Mouse (Mus musculus) gonadal fat pad, adult 2 months (tissue): ENCODE measurements around the gene D130043K22Rik. TPM values are rescaled to one million over a fixed set of nuclear protein-coding genes. Genes with fewer than 3 reads are reported as not detected.

Experiments used
- DNase-seq: peaks from one replicate; pipeline ENCODE4 v3.0.0-alpha.2; 2012; ENCODE audit warnings: low read depth
- polyA plus RNA-seq: library from polyadenylated mRNA; depleted of rRNA; stranded (reverse); fragments of >200 nt; gene quantifications from 2 replicates; pipeline ENCODE4 v1.2.3, GENCODE M21; 2012

D130043K22Rik gene
- polyA plus RNA-seq, 1 experiment, result 0.08 TPM

DNA sequence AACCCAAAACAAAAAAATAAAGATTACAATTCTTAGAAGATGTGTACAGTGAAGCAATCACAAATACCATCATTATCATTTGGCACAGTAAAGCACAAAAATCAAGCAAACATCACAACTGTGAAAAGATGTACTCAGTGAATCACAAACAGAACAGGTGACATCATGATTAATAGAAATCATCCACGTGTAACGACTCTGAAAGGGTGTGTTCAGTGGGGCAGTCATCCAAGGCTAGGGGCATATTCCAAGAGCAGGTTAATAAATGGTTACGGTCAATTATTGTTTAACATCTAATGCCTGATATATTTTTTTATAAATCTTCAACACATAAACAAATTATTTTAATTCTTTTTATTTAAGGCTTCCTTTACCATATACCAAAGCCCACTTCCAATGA is 47.6 kb downstream of the D130043K22Rik start:
- DNase-seq, result no peak

DNA sequence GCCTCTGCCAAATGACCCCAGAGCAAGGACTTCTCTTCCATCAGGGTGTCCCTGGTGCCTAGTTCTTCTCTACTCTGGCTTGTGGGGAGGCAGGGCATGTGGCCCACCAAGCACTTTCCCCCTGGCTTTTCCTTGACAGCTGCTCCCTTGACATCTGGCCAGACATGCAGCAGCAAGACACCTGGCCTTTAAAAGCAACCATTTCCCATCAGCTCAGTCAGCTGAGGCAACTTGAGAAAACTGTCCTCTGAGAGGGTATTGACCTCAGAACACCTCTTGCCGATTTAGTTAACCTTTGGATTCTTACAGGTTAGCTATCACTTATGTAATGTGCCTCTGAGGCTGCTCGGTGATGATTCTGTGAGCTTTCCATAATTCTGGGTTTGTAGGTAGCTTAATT is 48.9 kb downstream of the D130043K22Rik start:
- DNase-seq, result no peak

DNA sequence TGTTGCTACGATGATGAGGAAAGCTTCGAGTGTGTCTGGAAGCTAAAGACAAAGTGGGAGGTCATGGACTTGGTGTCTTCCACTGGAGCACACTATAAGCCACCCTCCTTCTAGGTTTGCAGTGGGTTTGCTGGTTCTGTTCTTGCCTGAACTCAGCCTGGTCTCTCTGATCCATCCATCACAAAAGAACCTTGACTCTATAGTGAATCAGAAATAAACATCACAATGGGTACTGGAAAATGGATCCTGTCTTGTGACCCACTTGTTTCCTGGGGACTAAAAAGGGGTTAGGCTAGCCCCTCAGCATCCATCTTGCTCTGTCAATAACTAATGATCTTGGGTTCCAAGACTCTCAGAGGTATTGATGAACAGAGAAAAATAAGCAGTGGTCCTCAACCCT is 57.0 kb downstream of the D130043K22Rik start:
- no peak for DNase-seq

DNA sequence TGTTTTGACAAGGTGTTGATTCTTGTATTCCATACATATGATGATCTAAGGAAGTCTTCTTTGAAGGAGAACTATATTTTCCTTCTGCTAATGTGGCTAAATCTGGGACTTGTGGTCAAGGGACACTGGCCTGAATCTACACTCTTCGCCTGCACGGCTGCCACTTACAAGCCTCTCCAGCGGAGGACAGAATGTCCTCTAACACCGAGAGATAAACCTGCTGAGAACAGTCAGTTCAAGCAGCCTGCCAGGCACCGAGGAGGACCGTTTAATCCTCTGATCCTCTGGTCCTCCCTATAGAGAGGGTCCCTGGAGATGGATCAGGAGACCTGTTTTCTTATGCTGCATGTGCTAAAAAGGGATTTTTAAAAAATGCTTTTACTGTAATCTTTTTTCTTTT is 58.5 kb downstream of the D130043K22Rik start:
- DNase-seq, result no peak

DNA sequence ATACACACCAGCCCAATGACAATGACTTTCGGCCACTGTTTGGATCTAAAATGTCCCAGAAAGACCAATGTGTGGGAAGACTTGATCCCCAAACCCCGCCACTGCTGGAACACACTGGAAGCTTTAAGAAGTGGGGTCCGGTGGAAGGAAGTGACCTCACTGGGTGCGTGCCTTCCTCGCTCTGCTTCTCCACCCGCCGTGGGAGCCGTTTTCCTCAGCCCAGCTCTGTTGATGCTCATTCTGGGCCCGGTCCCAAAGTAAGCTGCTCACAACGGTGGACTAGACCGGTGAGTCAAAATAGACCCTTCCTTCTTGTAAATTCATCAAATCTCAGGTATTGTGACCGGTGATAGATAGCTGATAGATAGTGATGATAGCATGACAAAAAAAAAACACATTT is 60.5 kb downstream of the D130043K22Rik start:
- DNase-seq, result no peak

DNA sequence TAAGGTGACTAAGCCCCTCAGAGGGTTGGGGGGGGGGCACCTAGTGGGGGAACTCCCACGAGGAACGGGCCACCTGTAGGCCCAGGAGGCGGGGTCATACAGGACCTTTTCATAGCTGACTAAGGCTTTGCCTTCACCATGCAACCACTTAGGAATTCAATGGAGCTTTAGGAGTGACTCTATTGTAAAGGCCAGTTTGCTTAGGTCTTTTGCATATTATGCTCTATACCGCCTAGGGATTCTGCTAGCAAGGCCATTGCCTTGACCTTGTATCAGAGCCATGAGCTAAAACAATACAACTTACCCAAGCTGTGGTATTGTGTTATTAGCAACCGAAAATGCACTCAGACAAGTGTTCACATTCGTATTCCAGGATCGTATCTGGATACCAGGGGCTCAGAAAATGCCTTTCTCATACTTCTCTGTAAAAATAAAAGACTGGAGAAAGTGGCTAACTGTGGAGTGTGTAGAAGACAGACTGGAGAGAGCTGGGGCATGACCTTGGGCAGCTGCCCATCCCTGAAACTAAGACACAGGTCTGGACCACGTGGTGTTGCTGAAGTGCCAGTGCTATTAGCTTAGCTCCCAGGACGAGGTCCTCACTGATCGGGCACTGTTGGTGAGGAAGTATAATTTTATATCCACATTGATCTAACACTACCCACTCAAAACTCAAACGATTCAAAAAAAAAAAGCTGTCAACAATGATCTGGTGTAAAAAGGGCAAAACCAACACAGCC is 62.1 kb downstream of the D130043K22Rik start:
- DNase-seq, result no peak

DNA sequence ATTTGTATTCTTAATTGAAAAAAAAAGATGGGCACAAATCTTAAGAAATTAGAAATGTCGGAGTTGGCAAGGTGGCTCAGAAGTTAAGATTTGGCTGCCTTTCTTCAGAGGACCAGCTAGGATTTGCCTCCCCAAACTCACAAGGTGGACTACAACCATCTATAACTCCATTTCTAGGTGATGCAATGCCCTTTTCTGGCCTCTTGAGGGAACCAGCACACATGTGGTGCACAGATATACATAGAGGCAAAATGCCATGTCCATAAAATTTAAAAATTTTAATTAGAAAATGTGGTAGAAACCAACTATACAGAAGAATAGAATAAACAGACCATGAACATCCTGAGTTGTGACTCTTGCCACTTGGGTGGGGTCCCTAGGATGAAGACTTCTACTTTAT is 64.2 kb downstream of the D130043K22Rik start:
- no peak for DNase-seq

DNA sequence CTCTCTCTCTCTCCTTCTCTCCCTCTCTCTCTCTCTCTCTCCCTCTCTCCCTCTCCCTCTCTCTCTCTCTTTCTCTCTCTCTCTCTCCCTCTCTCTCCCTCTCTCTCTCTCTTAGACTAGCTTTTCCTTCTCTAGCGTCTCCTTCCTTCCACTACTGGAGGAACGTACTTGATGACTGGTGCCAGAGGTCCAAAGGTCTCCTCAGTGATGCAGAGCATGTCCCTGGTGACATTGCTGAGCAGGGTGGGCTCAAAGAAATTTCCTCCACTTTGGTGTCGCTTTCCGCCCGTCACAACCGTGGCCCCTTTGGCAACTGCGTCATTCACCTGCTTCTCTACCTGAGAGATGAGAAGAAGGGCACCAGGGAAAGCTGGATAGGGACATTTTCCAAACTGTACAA is 68.6 kb downstream of the D130043K22Rik start:
- no peak for DNase-seq

DNA sequence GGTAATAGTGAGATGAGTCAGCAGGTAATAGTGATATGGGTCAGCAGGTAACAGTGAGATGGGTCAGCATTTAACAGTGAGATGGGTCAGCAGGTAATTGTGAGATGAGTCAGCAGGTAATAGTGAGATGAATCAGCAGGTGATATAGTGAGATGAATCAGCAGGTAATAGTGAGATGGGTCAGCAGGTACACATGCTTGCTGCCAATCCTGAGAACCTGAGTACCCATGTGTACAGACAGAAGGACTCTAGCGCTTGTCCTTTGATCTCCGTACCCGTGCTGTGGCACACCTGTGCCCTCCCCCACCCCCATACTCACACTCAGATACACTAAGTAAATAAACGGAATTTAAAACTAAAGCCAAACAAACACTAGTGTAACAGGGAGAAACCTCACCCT is 70.0 kb downstream of the D130043K22Rik start:
- DNase-seq, result no peak

DNA sequence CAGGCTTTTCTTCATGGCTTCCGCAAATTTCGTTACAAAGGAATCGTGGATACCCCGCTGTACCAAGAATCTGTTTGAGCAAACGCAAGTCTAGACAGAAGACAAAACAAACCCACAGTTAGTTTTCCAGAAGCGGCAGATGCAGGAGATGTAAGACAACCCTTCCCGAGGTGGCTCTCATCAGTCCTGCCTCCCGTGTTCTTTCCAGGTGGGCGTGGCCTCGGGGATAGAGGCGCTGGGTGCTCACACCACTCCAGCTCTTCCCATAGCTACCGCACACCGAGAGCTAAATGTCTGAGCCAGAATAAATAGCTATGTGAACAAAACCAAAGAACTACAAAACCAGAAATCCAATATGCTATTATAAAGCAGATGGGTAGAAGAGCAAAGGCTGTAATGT is 70.9 kb downstream of the D130043K22Rik start:
- DNase-seq, result no peak

DNA sequence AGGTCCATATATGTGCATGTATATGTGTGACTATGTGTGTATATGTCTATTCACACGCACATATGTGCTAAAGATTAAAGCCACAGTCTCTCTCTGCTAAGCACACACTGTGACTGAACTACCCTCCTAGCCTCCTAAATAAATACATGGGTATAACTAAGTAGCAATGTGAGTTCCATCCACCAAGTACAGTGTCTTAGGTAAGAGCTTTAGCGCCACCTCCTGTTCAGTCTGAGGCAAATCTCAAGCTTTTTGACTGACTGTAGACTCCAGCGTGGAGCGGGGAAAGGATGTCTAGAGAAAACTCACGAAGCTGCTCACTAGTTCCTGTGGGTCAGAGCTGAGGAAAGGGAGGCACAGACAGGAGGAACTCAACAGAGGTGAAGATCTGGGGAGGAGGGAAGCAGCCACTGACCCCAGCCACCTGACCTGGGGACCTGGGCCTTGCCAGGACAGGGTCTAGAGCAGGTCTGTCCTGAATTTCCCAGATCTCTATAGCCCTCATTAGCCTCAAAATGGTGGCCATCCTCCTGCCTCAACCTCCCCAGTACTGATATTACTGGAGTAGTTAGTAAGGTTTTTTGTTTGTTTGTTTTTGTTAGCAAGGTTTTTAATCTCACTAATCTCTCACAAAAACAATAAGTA is 75.5 kb downstream of the D130043K22Rik start:
- no peak for DNase-seq

DNA sequence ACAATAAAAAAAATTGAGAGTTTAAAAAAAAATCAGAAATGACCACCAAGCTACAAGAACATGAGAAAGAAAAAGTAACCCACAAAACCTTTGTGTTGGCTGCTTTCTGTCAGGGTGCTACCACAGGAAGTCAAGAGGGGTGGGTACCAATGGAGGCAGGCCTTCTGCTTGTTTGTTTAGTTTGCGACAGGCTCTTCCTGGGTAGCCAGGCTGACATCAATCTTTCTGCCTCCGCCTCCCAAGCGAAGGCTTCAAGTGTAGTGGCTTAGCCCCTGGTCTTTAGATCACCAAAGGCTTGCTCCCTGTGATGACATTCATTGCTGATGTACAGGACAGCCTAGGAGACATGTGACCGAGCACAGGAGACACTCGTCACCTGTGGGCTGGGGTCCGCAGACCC is 76.3 kb downstream of the D130043K22Rik start:
- no peak for DNase-seq

DNA sequence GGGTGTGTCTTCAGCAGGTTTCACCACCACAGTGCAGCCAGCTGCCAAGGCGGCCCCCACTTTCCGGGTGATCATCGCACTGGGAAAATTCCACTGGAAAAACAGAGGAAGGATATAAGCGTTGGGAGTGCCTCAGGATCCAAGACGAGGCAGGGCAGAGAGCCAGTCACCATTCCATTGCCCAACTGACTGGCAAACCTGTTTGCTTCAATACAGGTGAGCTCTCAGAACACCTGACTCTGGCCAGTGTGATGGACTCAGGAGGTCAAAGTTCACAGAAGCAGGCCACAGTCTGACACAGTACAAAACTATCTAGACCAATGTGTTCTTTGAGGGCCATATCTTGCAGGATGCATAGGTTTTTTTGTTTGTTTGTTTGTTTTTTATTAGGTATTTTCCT is 79.1 kb downstream of the D130043K22Rik start:
- DNase-seq, result peak; percentile 89

DNA sequence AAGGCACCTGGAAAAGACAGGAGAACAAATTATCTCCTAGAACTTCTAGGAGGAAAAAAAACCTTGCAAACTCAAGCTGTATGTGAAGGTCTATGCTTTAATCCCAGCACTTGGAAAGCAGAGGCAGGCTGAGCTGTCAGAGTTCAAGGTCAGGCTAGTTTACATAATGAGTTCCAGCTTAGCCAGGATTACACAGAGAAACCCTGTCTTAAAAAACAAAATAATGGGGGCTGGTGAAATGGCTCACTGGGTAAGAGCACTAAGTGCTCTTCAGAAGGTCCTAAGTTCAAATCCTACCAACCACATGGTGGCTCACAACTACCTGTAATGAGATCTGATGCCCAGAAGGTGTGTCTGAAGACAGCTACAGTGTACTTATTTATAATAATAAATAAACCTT is 85.7 kb downstream of the D130043K22Rik start:
- DNase-seq, result no peak

DNA sequence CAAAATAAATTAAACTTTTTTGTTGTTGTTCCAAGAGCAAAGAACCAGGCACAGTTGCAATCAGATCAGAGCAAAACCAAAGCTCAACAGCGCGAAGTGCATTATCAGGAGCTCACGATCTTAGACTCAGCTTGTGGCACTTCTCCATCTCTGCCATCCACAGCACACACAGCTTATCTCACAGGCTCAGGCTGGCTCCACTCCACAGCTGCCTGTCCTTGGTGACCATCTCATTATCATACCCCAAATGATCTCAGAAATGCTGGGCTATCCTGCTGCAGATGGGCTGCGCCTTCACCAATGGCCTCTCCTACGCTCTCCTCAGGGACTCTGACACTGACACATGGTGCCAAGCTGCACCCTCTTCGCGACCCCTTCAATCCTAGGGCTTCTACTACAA is 88.3 kb downstream of the D130043K22Rik start:
- no peak for DNase-seq

DNA sequence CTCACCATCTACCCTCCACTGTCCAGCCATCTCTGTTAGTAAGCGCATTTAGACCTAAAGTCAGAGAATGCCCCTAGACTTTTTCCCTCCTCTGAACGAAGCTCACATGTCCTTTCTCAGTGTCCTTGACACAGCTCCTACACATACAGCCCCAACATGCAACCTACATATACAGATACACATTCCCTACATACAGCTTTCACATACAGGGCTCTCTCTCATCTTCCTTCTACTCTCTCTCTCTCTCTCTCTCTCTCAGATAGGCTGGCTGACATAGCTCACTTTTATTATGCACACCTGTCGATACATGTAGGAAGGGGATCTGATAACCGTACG is 91.8 kb downstream of the D130043K22Rik start:
- DNase-seq, result no peak

DNA sequence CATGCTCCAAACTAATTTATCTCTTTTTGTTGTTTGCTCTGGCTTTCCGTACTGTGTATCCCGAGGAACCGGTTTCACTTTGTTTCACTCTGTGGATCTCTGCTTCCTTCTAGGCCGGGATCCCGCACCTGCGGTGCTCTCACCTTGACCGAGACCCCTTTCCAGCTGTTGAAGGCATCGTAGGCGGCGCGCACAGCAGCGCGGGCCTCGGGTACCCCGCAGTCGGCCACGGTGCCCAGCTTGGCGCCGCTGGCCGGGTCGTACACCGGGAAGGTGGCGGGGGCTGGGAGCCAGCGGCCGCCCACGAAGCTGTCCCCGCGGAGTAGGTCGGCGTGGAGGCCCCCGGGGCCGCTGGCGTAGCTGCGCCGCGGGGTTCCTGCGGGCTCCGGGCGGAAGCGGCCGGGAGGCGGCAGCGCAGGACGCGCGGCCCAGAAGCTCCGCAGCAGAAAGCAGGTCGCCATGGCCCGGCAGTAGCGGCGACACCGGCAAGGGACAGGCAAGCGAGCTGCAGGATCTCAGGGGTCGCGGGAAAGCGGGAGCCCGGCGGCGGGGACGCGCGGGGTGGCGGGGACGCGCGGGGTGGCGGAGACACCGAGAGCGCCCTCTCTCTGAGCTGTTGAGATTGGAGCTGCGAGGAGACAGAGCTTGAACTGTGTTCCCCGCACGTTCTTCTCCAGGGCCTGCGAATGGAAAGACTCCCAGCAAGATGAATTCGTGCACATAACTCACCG is 92.3 kb downstream of the D130043K22Rik start, which contains the start of gene Aldh5a1:
Gene Aldh5a1 (minus strand): TSS at position 554 of the 731 bp plus-strand sequence.
- peak; percentile 41 for DNase-seq

DNA sequence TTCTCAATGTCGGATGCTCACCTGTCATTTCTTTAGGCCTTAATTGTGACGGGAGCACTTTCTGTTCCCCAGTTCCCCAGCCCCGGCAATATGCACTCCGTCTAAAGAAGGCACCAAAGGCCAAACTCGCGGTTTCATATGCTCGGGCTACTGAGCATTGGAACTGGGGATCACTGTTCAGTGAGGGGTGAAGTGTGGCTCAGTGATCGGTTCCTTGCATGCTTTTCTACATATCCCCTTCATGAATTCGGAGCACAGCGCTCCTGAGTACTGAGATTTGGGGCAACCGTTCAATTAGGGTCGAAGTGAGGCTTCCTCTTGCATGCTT is 92.9 kb downstream of the D130043K22Rik start:
- DNase-seq, result no peak

DNA sequence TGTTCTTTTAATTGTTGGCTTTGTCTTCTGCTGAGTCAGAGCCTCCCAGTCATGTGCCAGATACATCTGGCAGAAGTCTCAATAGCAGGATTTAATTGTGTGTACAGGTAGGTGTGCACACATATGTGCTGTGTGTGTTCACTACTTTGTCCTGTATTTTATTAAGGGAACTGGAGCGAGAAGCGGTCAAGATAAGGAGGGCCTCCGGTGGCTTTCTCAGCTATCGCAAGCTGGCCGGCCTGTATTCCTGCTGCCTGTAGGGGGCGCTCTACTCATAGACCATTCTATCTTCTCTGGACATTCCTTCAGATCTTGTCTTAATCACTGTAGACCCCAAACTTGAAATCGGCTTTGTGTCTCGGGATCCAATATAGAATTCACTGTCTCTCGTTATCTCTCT is 93.7 kb downstream of the D130043K22Rik start:
- DNase-seq, result no peak

DNA sequence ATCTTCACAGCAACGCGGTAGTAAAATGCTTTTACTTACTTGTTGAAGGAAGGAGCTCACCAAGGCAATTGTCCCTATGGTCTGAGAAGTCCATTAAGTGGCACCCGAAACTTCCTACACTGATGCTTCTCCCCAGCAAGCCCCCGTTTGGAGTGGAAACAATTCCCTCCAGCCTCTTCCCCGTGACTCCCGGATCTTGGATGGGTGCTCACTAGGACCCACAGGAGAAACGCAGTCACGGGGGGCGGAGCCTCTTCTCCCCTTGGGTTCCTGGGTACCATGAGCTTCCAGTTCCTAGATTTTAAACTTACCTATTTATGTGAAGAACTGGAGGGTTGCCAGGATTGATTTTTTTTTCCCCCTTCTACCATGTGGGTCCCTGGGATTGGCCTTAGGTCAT is 94.5 kb downstream of the D130043K22Rik start:
- DNase-seq, result no peak

DNA sequence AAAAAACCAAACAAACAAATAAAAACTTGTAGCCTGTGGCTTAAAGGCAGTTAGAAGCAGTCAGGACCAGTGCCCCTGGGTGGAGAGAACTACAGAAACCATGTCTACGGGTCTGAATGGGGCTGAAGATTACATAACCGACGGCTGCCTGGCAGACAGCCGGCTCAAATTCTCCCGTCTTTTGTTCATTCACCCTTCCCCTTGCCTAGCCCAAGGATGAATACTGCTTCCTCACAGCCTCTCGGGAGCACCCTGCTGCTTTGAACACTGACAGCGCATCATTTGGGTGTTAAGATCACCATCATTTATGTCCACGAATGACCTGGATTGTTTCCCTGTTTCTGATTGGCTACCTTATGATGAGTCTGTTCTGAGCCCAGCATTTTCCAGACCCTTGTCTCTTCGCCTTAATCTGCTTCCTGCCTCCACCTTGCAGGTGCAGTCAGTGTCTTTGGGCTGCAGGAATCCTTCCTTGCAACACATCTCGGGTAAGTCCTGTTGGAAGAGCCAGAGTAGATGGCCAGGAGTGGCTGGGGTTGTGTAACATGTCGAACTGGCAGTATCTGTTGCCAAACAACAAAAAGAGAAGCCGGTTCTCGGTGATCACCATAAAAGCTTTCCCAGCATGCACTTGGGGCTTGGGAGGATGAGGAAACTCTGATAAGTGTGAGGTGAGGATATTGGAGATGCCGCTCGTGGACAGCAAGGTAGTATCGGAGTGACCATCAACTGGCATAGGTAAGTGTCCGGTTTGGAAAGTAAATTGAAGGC is 97.8 kb downstream of the D130043K22Rik start, which contains the start of gene Gpld1:
Gene Gpld1 (plus strand): TSS at position 641 of the 771 bp plus-strand sequence.
- peak; percentile 58 for DNase-seq

DNA sequence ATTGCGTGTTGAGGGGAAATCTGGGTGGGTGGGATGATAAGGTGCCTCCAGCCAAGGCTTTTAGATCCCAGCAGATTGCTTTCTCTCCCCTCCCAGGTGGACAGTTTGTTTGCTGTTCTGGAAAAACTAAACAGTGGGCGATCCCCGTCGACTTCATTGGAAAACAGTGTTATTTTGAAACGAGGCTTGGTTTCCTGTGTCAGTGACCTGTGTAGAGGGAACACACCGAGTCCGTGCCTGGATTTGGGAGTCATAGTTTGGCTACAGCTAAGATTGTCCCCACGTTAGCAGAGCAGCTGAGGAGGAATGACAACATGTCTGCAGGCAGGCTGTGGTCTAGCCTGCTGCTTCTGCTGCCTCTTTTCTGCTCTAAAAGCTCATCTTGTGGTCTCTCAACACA is 98.4 kb downstream of the D130043K22Rik start:
- no peak for DNase-seq
